Mouse (Mus musculus): Measurements from ENCODE around the gene Parp11.

The Parp11 gene

GRCm38 (mm10) chr6:127446436-127446890, at the start of gene Parp11:
Parp11 (plus strand) TSS chr6:127446840.
- peak; percentile 45 to 70 for DNase-seq

- DNase-seq: peak; percentile 23 to 37
These were observed 48.6 kb upstream of the Parp11 start for GRCm38 (mm10) chr6:127398073-127398472.

DNA sequence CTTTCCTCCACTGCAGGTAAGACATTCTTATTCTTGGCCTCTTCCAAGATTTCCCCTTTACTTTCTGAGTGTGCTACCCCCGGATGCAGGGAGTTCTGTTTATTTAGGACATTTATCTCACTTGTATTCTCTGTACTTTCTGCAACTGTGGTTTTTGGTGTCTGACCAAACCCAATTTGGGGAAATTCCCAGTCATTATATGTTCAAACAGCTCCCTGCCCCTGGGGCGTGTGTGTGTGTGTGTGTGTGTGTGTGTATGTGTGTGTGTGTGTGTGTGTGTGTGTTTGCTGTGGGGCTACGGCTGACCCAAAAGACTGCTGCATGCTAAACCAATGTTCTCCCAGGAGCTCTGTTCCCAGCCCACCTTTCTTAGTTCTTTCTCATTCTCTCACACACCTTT, 45.2 kb upstream of the Parp11 start:
- no peak for DNase-seq

DNA sequence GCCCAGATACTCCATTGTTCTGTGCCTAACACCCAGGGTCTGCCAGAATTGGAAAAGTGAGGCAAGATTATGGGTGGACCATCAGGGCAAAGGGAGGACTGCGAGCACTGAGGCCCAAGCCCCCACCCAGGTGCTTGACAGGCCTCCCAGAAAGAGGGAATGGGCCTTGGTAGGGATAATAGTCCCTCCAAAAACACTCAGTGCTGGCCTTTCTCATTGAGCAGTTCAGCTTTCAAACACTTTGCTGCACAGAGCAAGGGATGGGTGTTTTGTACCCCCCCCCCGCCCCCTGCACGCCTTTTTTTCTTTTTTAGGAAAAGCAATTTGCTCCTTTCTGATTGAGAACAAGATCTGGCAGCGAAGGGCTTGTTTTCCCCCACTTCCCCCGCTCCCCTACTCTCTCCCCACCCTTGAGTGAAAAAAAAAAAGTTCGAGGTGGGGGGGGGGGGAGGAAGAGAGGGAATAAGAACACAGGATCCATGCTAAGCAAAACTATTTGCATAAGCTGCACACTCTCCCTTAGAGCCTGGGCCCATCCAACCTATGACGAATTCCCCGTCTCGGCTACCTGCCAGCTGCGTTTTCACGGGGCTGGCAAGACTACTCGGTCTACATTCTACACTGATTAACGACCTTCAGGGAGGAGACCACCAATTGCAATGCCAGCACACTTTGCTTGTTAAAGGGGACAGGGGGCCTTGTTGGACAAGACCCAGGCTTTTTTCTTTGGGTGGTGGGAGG, 42.4 kb upstream of the Parp11 start:
- no peak for DNase-seq

- DNase-seq: no peak
These were observed 41.0 kb upstream of the Parp11 start for GRCm38 (mm10) chr6:127405682-127406081.

GRCm38 (mm10) chr6:127407742-127408141, 38.9 kb upstream of the Parp11 start:
- DNase-seq: no peak

GRCm38 (mm10) chr6:127417525-127418184, 29.0 kb upstream of the Parp11 start:
- no peak for DNase-seq

GRCm38 (mm10) chr6:127418322-127418721, 28.3 kb upstream of the Parp11 start:
- DNase-seq: no peak

DNA sequence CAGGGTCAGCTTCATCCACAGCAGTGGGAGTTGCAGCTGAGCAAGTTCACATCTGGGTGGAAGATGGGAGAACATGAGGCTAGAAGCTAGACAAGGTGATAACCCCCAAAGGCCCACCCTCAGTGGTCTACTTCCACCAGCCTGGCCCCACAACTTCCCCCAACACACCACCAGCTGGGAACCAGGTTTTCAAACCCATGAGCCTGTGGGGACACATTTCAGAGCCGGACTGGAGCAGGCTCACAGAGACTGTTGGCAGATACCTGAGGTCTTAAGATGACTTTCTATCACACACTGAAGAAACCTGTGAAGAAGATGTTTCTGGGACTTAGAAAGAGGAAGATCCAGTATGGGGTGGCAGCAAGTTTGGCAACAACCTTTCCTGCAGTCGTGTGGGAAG, 26.5 kb upstream of the Parp11 start:
- DNase-seq: no peak

GRCm38 (mm10) chr6:127425095-127425494, 21.5 kb upstream of the Parp11 start:
- DNase-seq: no peak

DNA sequence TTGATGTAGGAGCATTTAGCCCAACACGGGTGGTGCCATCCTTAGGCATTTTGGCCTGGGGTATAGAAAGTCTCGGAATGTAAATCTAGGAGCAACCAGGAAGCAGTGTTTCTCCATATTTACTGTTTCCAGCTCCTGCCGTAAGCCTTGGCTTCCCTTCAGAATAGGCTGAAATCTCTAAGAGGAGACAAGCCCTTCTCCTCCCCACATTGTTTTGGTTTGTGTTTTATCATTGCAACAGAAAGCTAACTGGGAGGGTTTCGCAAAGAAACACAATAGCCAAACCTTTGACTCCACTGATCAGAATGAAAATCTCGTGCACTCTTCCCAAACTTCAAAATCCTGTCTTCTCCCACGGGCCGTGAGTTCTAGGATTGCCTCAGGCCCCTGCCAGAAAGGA, 15.9 kb upstream of the Parp11 start:
- no peak for DNase-seq

DNA sequence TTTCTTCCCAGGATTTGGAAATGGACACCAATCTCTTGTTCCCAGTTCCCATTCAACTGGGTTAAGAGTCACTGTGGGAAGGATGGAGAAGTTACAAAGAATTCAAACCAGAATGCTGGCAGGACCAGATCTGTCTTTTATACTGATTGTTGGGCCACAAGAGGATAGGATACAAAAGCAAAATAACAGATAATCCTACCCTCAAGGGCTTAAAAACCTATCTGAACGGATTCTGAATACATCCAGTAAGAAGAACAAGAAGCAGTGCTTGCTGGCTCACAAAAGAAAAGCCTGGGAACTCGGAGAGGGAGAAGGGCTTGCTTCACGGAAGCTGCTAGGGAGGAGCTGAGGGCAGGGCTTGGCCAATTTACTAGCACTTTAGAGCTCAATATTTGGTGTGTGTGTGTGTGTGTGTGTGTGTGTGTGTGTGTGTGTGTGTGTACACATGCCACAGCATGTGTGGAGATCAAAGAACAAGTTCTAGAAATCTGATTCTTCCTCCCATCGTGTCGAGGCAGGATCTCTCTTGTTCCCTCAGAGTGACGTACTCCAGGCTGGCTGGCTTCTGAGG, 15.4 kb upstream of the Parp11 start:
- no peak for DNase-seq

GRCm38 (mm10) chr6:127433886-127434647, 12.6 kb upstream of the Parp11 start:
- no peak for DNase-seq

- DNase-seq: no peak
These were observed 12.0 kb upstream of the Parp11 start for GRCm38 (mm10) chr6:127434648-127434984.

GRCm38 (mm10) chr6:127439063-127439462, 7.6 kb upstream of the Parp11 start:
- no peak for DNase-seq

DNA sequence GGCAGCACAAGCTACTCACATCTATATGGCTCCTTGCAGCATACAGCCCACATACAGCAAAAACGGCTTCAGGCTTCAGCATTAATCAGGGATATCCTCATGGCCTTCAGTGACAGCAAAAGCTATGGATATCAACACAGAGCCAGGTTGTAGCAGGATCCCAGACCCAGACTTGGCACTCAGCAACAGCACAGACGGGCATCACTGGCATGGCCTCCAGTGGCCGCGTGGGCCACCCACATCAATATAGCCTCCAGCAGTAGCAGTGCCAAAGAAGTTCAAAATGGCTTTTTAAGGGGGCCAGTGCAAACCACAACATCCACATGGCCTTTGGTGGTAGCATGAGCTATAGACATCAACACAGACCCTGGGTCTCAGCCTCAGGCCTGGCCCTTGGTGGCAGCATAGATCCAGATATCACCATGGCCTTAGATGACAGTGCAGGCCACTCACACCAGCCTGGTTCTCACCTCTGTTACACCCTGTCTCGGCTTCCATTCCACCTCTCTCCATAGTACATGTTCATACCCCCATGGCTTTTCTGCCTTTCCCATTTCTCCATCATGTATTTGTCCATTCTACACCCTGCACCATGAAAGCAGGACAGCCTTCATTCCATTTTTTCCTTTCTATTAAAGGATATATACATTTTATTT, 7.0 kb upstream of the Parp11 start:
- no peak for DNase-seq

- no peak for DNase-seq
These were observed 6.1 kb upstream of the Parp11 start for GRCm38 (mm10) chr6:127440416-127441104.

- DNase-seq: no peak
These were observed 4.1 kb upstream of the Parp11 start for GRCm38 (mm10) chr6:127442584-127442983.

DNA sequence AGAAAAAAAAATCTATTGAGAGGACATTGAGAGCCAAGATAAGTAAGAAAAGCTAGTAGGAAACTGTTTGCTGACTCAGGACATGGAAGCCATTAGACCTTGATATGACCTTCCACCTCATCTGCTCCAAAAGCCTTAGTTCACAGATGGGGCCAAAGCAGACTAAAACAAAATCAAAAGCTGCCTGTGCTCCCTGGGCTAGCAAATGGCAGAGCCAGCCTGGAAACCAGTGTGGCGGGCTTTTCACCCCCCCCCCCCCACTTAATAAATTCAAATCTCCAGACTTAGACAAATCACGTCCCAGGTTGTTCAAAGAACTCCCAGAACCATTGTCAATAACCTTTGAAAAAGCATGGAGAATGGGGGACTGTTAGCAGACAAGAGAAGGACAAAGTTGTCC, 2.7 kb upstream of the Parp11 start:
- no peak for DNase-seq

DNA sequence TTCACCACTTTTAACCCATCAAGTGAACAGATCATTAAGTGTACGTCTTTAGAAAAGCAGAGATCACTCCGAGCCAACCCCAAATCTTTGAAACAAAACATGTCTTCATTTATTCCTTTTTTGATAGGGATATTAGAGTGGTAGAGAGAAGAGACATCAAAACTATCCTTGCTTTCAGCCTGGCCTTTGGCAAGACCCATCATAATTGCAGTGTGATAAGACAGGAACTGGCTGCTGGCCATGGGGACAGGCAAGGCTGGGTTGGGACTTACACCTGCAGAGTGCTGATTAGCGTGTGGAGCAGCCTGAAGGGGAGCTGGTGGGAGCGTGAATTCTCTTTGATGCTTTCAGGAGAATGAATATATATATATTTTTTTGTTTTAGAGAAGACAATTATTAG, 2.2 kb upstream of the Parp11 start:
- DNase-seq: no peak

- DNase-seq: peak in 1 of 2 experiments; percentile 27
These were observed 1.2 kb downstream of the Parp11 start for GRCm38 (mm10) chr6:127447686-127448460.

Data from spleen, adult 18-20 months (tissue).